In the genomic region with DNA sequence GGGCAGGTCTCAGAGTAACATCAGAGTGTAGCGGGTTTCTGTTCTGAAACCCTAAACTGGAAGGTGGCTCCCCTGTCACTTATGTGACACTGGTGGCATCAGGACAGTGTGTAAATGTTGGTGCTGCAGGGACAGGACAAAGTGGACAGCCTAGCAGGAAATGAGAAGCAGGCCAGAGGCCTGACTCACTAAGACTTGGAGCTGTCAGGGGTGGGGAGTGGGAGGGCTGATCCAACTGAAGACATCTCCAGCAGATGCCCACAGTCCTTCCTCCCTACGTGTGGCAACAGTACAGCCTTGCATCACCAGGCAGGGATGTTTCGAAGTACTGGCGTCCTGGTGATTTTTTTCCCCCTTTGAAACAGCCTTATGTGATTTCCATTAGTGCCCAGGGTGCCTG, we compare ENCODE assay signal across 12 mouse cellular contexts. TPM values are rescaled to one million over a fixed set of nuclear protein-coding genes. Genes with fewer than 3 reads are reported as not detected.
A peak's percentile ranks its signal among the peaks of the same experiment; 100 is the strongest.
DNase-seq lines count a peak whose midpoint lies in the region; ATAC-seq lines count a peak whose summit lies in the region.
"Had no signal": no experiment of that assay in that cellular context is flagged by ENCODE, and none has a peak within 500 bp of the region (broad histone marks: within the 10 kb centered on the region; RNA-seq: fewer than 3 reads in every experiment).

No protein-coding gene starts in this region.

- peaks cover 12% of the 10 kb centered on the region; the same call in 1 of the 2 replicates for H3K36me3 ChIP-seq in kidney, embryonic 15.5 days
- H3K36me3 ChIP-seq in limb, embryonic 10.5 days: no peaks in the 10 kb centered on the region
- H3K36me3 ChIP-seq in forebrain, embryonic 14.5 days (ENCODE audit: control insufficient read depth, insufficient read depth, low read length): no peaks in the 10 kb centered on the region

- no peak overlapping the region for H3K4me3 ChIP-seq in kidney, embryonic 15.5 days (replicated peaks)
- H3K4me3 ChIP-seq in limb, embryonic 10.5 days: no peak overlapping the region
- no peak overlapping the region for H3K4me3 ChIP-seq in forebrain, embryonic 14.5 days (ENCODE audit: low read depth, low read length)

- WGBS in kidney, embryonic 15.5 days: 84% methylated on average over 4 of the region's 4 CpGs
- 73% methylated on average over 4 of the region's 4 CpGs for WGBS in limb, embryonic 10.5 days
- WGBS in forebrain, embryonic 14.5 days: 81% methylated on average over 4 of the region's 4 CpGs

- peaks cover 54% of the 10 kb centered on the region for H3K4me1 ChIP-seq in kidney, embryonic 15.5 days
- H3K4me1 ChIP-seq in limb, embryonic 10.5 days: peaks cover 57% of the 10 kb centered on the region
- H3K4me1 ChIP-seq in forebrain, embryonic 14.5 days (ENCODE audit: control insufficient read depth, insufficient read depth, low read length): peaks cover 5% of the 10 kb centered on the region; the same call in 1 of the 2 replicates

- peak overlapping the region; percentile 72 for H3K27ac ChIP-seq in kidney, embryonic 15.5 days
- H3K27ac ChIP-seq in limb, embryonic 10.5 days: peak overlapping the region; percentile 78
- H3K27ac ChIP-seq in forebrain, embryonic 14.5 days (ENCODE audit: low read depth, low read length): no peak overlapping the region

- ATAC-seq in kidney, embryonic 15.5 days (replicated peaks; ENCODE audit: low FRiP score): no peak
- peak; percentile 58 for ATAC-seq in megakaryocyte progenitor cell, adult 5-6 weeks (replicated peaks; ENCODE audit: poor library complexity)
- no peak for ATAC-seq in forebrain, embryonic 14.5 days
- no peak for ATAC-seq in erythroblast, adult 5-6 weeks (replicated peaks; ENCODE audit: low FRiP score, poor library complexity, severe bottlenecking)

- H3K4me2 ChIP-seq in kidney, embryonic 15.5 days: peak overlapping the region; percentile 53
- no peak overlapping the region for H3K4me2 ChIP-seq in forebrain, embryonic 14.5 days (ENCODE audit: low read length)

- no peaks in the 10 kb centered on the region for H3K9me3 ChIP-seq in kidney, embryonic 15.5 days (replicated peaks)
- no peaks in the 10 kb centered on the region for H3K9me3 ChIP-seq in limb, embryonic 10.5 days (replicated peaks)
- no peaks in the 10 kb centered on the region for H3K9me3 ChIP-seq in forebrain, embryonic 14.5 days (replicated peaks; ENCODE audit: control insufficient read depth, low read length)

- H3K9ac ChIP-seq in kidney, embryonic 15.5 days: no peak overlapping the region
- H3K9ac ChIP-seq in forebrain, embryonic 14.5 days (ENCODE audit: low read length): no peak overlapping the region

- H3K27me3 ChIP-seq in kidney, embryonic 15.5 days: peaks cover 22% of the 10 kb centered on the region
- peaks cover 57% of the 10 kb centered on the region for H3K27me3 ChIP-seq in limb, embryonic 10.5 days (ENCODE audit: low read depth, poor library complexity, severe bottlenecking)
- H3K27me3 ChIP-seq in forebrain, embryonic 14.5 days (replicated peaks; ENCODE audit: control insufficient read depth, insufficient read depth, low read length): peaks cover 36% of the 10 kb centered on the region

- DNase-seq in kidney, adult 11 months: no peak
- peak; percentile 62 for DNase-seq in adrenal gland, adult 2 months
- DNase-seq in limb, embryonic 10.5 days (ENCODE audit: low spot score): no peak
- DNase-seq in forebrain, embryonic 14.5 days (ENCODE audit: low spot score): no peak
- DNase-seq in right cerebral cortex, adult 2 months (ENCODE audit: low spot score in 2 of 2): no peak
- DNase-seq: cerebellum, adult 9-11 months; kidney, postnatal 36 days had no signal

RNA-seq across cellular contexts. Expression of a gene that starts 2.4 kb away (rescaled TPM):
- polyA plus RNA-seq in kidney, embryonic 15.5 days (2015; fragmentation: Nextera tagmentation; extraction: Ambion mirVana): 10.2 and 12.5 TPM in 2 replicates
- total RNA-seq in adrenal gland, adult 2 months (2021): 10 to 100 TPM; 52.8 to 66.0 TPM
- 135 and 238 TPM in 2 replicates for polyA plus RNA-seq in adrenal gland, adult 2 months (2012; rRNA removed)
- polyA plus RNA-seq in limb, embryonic 10.5 days (2016; fragmentation: Nextera tagmentation; extraction: Ambion mirVana): 2.9 and 6.2 TPM in 2 replicates
- total RNA-seq in megakaryocyte progenitor cell, adult 5-6 weeks (2015): 15.0 and 15.6 TPM in 2 replicates
- 16.5 and 16.8 TPM in 2 replicates for total RNA-seq in megakaryocyte progenitor cell, adult 5-6 weeks (2017)
- 1.1 and 1.3 TPM in 2 replicates for polyA plus RNA-seq in forebrain, embryonic 14.5 days (2014; fragmentation: Nextera tagmentation; extraction: Ambion mirVana)
- total RNA-seq in erythroblast, adult 5-6 weeks (2015; ENCODE audit: low replicate concordance): 8.5 and 13.8 TPM in 2 replicates
- total RNA-seq in erythroblast, adult 5-6 weeks (2017; ENCODE audit: low replicate concordance): 6.6 and 13.1 TPM in 2 replicates

RNA-seq across cellular contexts. Expression of a gene that starts 9.7 kb away (rescaled TPM):
- 1.3 TPM in 2 replicates for polyA plus RNA-seq in kidney, embryonic 15.5 days (2015; fragmentation: Nextera tagmentation; extraction: Ambion mirVana)
- 10 to 100 TPM in 1 of 2 experiments, 1 to 10 TPM in 1; 2.0 to 11.3 TPM for total RNA-seq in adrenal gland, adult 2 months (2021)
- 34.2 and 35.6 TPM in 2 replicates for polyA plus RNA-seq in adrenal gland, adult 2 months (2012; rRNA removed)
- 0.23 and 0.33 TPM in 2 replicates for polyA plus RNA-seq in limb, embryonic 10.5 days (2016; fragmentation: Nextera tagmentation; extraction: Ambion mirVana)
- 0.90 and 1.7 TPM in 2 replicates for total RNA-seq in megakaryocyte progenitor cell, adult 5-6 weeks (2015)
- total RNA-seq in megakaryocyte progenitor cell, adult 5-6 weeks (2017): 0.27 TPM in 1 of 2 replicates, not detected in the other
- polyA plus RNA-seq in forebrain, embryonic 14.5 days (2014; fragmentation: Nextera tagmentation; extraction: Ambion mirVana): 0.15 and 0.56 TPM in 2 replicates
- total RNA-seq in erythroblast, adult 5-6 weeks (2015; ENCODE audit: low replicate concordance): not detected in 2 replicates
- not detected in 2 replicates for total RNA-seq in erythroblast, adult 5-6 weeks (2017; ENCODE audit: low replicate concordance)

RNA-seq across cellular contexts. Expression of a gene that starts 40.5 kb away (rescaled TPM):
- polyA plus RNA-seq in kidney, embryonic 15.5 days (2015; fragmentation: Nextera tagmentation; extraction: Ambion mirVana): 96.2 and 103 TPM in 2 replicates
- total RNA-seq in adrenal gland, adult 2 months (2021): 10 to 100 TPM; 24.1 to 46.1 TPM
- 80.7 and 88.7 TPM in 2 replicates for polyA plus RNA-seq in adrenal gland, adult 2 months (2012; rRNA removed)
- 163 and 166 TPM in 2 replicates for polyA plus RNA-seq in limb, embryonic 10.5 days (2016; fragmentation: Nextera tagmentation; extraction: Ambion mirVana)
- total RNA-seq in megakaryocyte progenitor cell, adult 5-6 weeks (2015): 27.2 and 28.8 TPM in 2 replicates
- 22.4 and 26.3 TPM in 2 replicates for total RNA-seq in megakaryocyte progenitor cell, adult 5-6 weeks (2017)
- 83.2 and 94.0 TPM in 2 replicates for polyA plus RNA-seq in forebrain, embryonic 14.5 days (2014; fragmentation: Nextera tagmentation; extraction: Ambion mirVana)
- 9.0 and 9.8 TPM in 2 replicates for total RNA-seq in erythroblast, adult 5-6 weeks (2015; ENCODE audit: low replicate concordance)
- 5.8 and 7.0 TPM in 2 replicates for total RNA-seq in erythroblast, adult 5-6 weeks (2017; ENCODE audit: low replicate concordance)

RNA-seq across cellular contexts. Expression of a gene that starts 51.6 kb away (rescaled TPM):
- polyA plus RNA-seq in kidney, embryonic 15.5 days (2015; fragmentation: Nextera tagmentation; extraction: Ambion mirVana): 0.12 TPM in 1 of 2 replicates, not detected in the other
- under 1 TPM; 0.58 to 0.76 TPM for total RNA-seq in adrenal gland, adult 2 months (2021)
- polyA plus RNA-seq in adrenal gland, adult 2 months (2012; rRNA removed): 0.19 and 0.83 TPM in 2 replicates
- polyA plus RNA-seq in limb, embryonic 10.5 days (2016; fragmentation: Nextera tagmentation; extraction: Ambion mirVana): not detected in 2 replicates
- total RNA-seq in megakaryocyte progenitor cell, adult 5-6 weeks (2015): not detected in 2 replicates
- not detected in 2 replicates for total RNA-seq in megakaryocyte progenitor cell, adult 5-6 weeks (2017)
- 2.4 and 2.5 TPM in 2 replicates for polyA plus RNA-seq in forebrain, embryonic 14.5 days (2014; fragmentation: Nextera tagmentation; extraction: Ambion mirVana)
- total RNA-seq in erythroblast, adult 5-6 weeks (2015; ENCODE audit: low replicate concordance): not detected in 2 replicates
- not detected in 2 replicates for total RNA-seq in erythroblast, adult 5-6 weeks (2017; ENCODE audit: low replicate concordance)
- total RNA-seq: gastrocnemius, postnatal 4 days had no signal
- polyA plus RNA-seq: neural tube, embryonic 11.5 days had no signal

Comparison
In these comparisons a context has a peak if more than half of its experiments do, and no peak if none do; other contexts are left out.
1. RNA of a gene that starts 2.4 kb away (polyA plus RNA-seq): 135 to 238 TPM in adrenal gland, adult 2 months; 10.2 to 12.5 TPM in kidney, embryonic 15.5 days, 2.9 to 6.2 TPM in limb, embryonic 10.5 days and 1.1 to 1.3 TPM in forebrain, embryonic 14.5 days; every median in the first group is over 10 times any median in the second.
2. RNA of a gene that starts 9.7 kb away (polyA plus RNA-seq): 34.2 to 35.6 TPM in adrenal gland, adult 2 months; 1.3 TPM in kidney, embryonic 15.5 days, 0.23 to 0.33 TPM in limb, embryonic 10.5 days and 0.15 to 0.56 TPM in forebrain, embryonic 14.5 days; every median in the first group is over 10 times any median in the second.